Mouse (Mus musculus) cerebellum, adult (tissue): ENCODE data around the gene Tbc1d16.
"Not testable (repeated sequence)": the region's sequence is repeated elsewhere in the genome, so short reads cannot be mapped to it uniquely, and the experiment has no call there.

Source experiments
- ATAC-seq: cut with Nextera tagmentation; 2 replicates; pipeline ENCODE4 v1.9.2; 2017; ENCODE audit warnings: mild to moderate bottlenecking, moderate library complexity, mixed read lengths; ENCODE audit not compliant: insufficient number of reproducible peaks, low FRiP score, low TSS enrichment

The Tbc1d16 gene

GRCm38 (mm10) chr11:119228091-119228781 lies at the start of gene Tbc1d16, which contains the start of gene Ccdc40:
Gene Tbc1d16 (minus strand): TSS chr11:119228499.
Gene Ccdc40 (plus strand): TSS chr11:119228572.
- peak; percentile 70; the same call in 1 of the 2 replicates for ATAC-seq

GRCm38 (mm10) chr11:119273186-119273930 lies 45.1 kb upstream of the Tbc1d16 start:
- ATAC-seq, result no peak

GRCm38 (mm10) chr11:119272492-119272891 lies 44.2 kb upstream of the Tbc1d16 start:
- not testable (repeated sequence) for ATAC-seq

DNA sequence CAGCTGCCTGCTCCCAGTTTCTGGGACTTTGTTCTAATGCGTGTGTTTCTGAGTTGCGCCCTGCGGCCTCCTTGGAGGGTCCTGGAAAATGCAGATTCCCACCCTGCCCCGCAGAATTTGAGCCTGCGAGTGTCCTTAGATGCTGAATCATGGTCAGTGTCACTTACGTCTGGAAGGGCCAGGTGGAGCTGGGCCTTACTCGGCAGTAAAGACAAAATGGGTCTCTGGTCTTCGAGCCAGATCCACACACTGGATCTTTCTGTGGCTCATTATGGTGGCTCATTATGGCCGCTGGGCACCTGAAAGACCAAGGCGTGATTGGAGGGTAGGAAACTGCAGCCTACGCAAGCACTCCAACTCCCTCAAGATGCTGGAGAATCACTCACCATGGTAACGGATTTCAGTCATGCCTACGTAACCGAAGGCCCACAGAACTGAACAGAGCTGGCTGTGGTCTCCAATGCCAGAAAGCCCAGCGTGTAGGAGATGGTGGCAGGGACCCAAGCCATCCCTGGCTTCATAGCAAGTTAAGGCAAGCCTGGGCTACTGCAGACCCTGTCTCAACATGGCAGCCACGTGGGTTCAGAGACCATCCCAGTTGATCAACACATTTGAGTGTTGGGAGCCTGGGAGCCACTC lies 40.4 kb upstream of the Tbc1d16 start:
- no peak for ATAC-seq

GRCm38 (mm10) chr11:119267768-119268556 lies 39.7 kb upstream of the Tbc1d16 start, which contains the start of gene Gaa:
Gene Gaa (plus strand): TSS chr11:119267887.
- ATAC-seq, result peak; percentile 81; the same call in 1 of the 2 replicates

- peak; percentile 51; the same call in 1 of the 2 replicates for ATAC-seq
Observed at GRCm38 (mm10) chr11:119267241-119267674, 39.0 kb upstream of the Tbc1d16 start.

DNA sequence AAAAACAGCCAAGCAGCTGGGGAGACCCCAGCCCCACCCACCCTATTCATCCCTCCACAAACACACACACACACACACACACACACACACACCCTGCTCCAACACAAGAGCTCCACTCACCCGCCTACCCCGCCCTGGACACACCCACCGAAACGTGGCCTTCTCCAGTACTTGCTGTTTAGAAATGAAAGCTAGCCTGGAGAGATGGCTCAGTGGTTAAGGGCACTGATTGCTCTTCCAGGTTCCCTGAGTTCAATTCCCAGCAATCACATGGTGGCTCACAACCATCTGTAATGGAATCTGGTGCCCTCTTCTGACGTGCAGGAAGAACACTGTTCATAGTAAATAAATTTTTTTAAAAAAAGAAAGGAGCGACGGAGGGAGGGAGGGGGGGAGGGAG lies 37.5 kb upstream of the Tbc1d16 start:
- no peak for ATAC-seq

DNA sequence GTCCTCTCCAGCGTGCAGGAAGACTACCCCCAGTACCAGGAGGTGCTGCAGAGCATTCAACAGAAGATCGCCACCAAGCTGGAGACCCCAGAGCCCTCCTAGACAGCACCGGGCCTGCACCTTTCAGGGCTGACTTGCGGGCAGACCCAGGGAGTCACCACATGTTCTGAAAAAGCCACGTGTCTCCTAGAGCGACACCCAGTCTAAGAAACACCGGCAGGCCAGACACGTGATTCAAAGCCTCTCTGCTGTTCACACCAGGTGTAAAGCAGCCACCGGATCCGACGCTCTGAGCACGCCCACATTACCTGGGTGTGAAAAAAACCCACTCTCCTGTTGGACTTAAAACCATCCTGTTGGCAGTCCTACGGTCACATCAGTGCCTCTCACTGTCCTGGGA lies 36.1 kb upstream of the Tbc1d16 start:
- no peak for ATAC-seq

GRCm38 (mm10) chr11:119259977-119260376 lies 31.7 kb upstream of the Tbc1d16 start:
- 0 out of 2 replicates have a peak, but pooled peaks have one; percentile 23 for ATAC-seq

DNA sequence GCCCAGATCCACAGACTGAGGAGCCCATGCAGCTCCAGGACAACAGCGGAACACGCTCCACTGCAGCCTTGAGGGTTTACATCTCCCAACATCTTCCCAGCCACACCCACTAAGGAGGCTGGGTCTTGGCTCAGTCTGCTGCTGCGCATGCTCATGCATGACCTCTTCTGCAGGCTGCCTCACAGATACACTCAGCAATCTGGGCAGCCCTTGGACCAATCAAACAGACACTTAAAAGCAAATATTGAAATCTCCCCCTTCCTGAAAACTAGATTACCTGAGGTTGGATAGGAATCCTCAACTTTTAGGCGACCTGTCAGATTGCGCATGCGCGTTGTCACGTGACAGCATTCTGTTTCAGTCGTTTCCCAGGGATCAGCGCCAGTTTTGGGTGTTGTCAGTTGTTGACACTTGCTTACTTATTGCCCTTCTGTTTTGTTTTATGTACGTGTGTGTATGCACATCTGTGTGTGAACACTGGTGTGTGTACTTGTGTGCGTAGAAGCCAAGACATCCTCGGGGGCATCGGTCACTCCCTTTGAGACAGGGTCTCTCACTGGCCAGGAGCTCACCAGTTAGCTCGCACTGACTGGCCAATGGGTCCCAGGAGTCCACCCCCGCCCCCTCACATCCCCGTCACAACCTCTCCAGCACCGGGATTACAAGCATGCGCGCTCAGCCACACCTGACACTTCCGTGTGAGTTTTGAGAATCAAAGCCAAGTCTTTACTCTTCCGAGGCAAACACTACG lies 30.4 kb upstream of the Tbc1d16 start:
- ATAC-seq, result no peak

- no peak for ATAC-seq
Observed at GRCm38 (mm10) chr11:119258216-119258571, 29.9 kb upstream of the Tbc1d16 start.

DNA sequence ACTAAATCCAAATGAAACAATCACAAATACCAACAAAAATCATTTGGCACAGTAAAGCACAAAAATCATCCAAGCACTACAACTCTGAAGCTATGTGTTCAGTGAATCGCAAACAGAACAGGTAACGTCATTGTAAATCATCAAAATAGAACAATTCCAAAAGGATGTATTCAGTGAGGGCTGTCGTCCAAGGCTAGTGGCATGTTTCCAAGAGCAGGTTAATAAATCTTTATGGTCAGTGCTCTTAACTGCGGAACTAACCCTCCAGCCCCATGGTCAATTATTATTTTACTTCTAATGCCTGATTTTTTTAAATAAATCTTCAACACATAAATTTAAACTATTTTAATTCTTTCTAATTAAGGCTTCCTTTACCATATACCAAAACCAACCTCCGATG lies 28.3 kb upstream of the Tbc1d16 start:
- ATAC-seq, result not testable (repeated sequence)

GRCm38 (mm10) chr11:119252854-119253541 lies 24.7 kb upstream of the Tbc1d16 start:
- ATAC-seq, result no peak; the same call in 1 of the 2 replicates

- ATAC-seq, result no peak
Observed at GRCm38 (mm10) chr11:119250998-119251397, 22.7 kb upstream of the Tbc1d16 start.

- ATAC-seq, result peak; percentile 40; the same call in 1 of the 2 replicates
Observed at GRCm38 (mm10) chr11:119249011-119249410, 20.7 kb upstream of the Tbc1d16 start.

GRCm38 (mm10) chr11:119245543-119245942 lies 17.2 kb upstream of the Tbc1d16 start:
- not testable (repeated sequence) for ATAC-seq

DNA sequence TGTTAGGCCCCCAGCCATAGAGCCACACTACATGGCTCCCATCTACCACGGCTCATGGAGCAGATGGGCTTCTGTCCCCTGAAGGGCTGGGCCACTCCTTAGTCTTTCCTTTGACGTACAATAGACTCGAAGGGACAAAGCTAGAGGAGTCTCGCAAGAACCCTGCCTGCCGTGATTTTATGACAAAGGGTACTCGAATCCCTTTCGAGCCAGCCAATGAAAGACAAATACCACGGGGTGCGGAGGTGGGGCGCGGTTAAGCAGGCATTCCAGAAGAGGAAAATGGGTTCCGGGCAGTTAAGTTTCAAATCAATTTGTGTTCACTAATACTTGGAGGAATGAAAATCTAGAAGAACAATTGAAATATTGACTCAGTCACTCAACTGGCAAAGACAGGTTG lies 11.2 kb upstream of the Tbc1d16 start:
- ATAC-seq, result no peak

GRCm38 (mm10) chr11:119238305-119238721 lies 10.0 kb upstream of the Tbc1d16 start:
- ATAC-seq, result no peak
